Mouse (Mus musculus) c-Kit-positive CD71-negative TER-119-negative erythroid progenitor cells, embryonic 14.5 days (primary cell): ENCODE data around the gene Epb41l4b.

ENCODE experiments used
- DNase-seq: peaks from one replicate; pipeline ENCODE4 v3.0.0-alpha.2; 2013; ENCODE audit warnings: low read depth

The Epb41l4b gene

GRCm38 (mm10) chr4:57010919-57011318, 132.3 kb downstream of the Epb41l4b start:
- no peak for DNase-seq

GRCm38 (mm10) chr4:57010425-57010824, 132.8 kb downstream of the Epb41l4b start:
- no peak for DNase-seq

- DNase-seq: no peak
These were observed 135.5 kb downstream of the Epb41l4b start for GRCm38 (mm10) chr4:57007717-57008116.

- no peak for DNase-seq
These were observed 138.2 kb downstream of the Epb41l4b start for GRCm38 (mm10) chr4:57005011-57005410.

GRCm38 (mm10) chr4:57003886-57004285, 139.4 kb downstream of the Epb41l4b start:
- DNase-seq: no peak

GRCm38 (mm10) chr4:57002751-57003150, 140.5 kb downstream of the Epb41l4b start:
- no peak for DNase-seq

GRCm38 (mm10) chr4:57001437-57001836, 141.8 kb downstream of the Epb41l4b start:
- DNase-seq: no peak

GRCm38 (mm10) chr4:56993331-56993730, 149.9 kb downstream of the Epb41l4b start:
- DNase-seq: no peak

GRCm38 (mm10) chr4:56991951-56992350, 151.3 kb downstream of the Epb41l4b start:
- no peak for DNase-seq

- DNase-seq: no peak
These were observed 153.0 kb downstream of the Epb41l4b start, which contains the start of gene Frrs1l for GRCm38 (mm10) chr4:56990215-56990584. TSS of gene Frrs1l (minus strand) at chr4:56990391.

- DNase-seq: no peak
These were observed 153.6 kb downstream of the Epb41l4b start for GRCm38 (mm10) chr4:56989431-56990214.

GRCm38 (mm10) chr4:56965586-56966179, 177.6 kb downstream of the Epb41l4b start:
- no peak for DNase-seq

GRCm38 (mm10) chr4:56963687-56964086, 179.6 kb downstream of the Epb41l4b start:
- DNase-seq: no peak

- DNase-seq: no peak
These were observed 181.8 kb downstream of the Epb41l4b start for GRCm38 (mm10) chr4:56961320-56961925.

GRCm38 (mm10) chr4:56957518-56957917, 185.7 kb downstream of the Epb41l4b start:
- no peak for DNase-seq

GRCm38 (mm10) chr4:56953235-56953634, 190.0 kb downstream of the Epb41l4b start:
- DNase-seq: no peak

GRCm38 (mm10) chr4:56951701-56952100, 191.5 kb downstream of the Epb41l4b start:
- DNase-seq: no peak

- peak; percentile 13 for DNase-seq
These were observed 193.7 kb downstream of the Epb41l4b start for GRCm38 (mm10) chr4:56949494-56949893.

- DNase-seq: peak; percentile 84
These were observed 196.3 kb downstream of the Epb41l4b start, which contains the start of gene Tmem245 for GRCm38 (mm10) chr4:56946641-56947640. TSS of gene Tmem245 (minus strand) at chr4:56947437.

- no peak for DNase-seq
These were observed 197.1 kb downstream of the Epb41l4b start for GRCm38 (mm10) chr4:56946180-56946579.

- DNase-seq: peak; percentile 20
These were observed 199.0 kb downstream of the Epb41l4b start for GRCm38 (mm10) chr4:56944286-56944685.

- no peak for DNase-seq
These were observed 200.0 kb downstream of the Epb41l4b start for GRCm38 (mm10) chr4:56943258-56943657.
